Mouse (Mus musculus): ENCODE data around the gene Thumpd3.

The Thumpd3 gene

GRCm38 (mm10) chr6:113037946-113038734 is 7.9 kb upstream of the Thumpd3 start:
- peak; percentile 47 for DNase-seq (ENCODE audit: low read depth, low spot score)

- DNase-seq (ENCODE audit: low read depth, low spot score): no peak
Measured at GRCm38 (mm10) chr6:113038735-113039058, 7.3 kb upstream of the Thumpd3 start.

- DNase-seq (ENCODE audit: low read depth, low spot score): no peak
Measured at GRCm38 (mm10) chr6:113040319-113040718, 5.7 kb upstream of the Thumpd3 start.

GRCm38 (mm10) chr6:113041215-113041990 is 4.6 kb upstream of the Thumpd3 start:
- DNase-seq (ENCODE audit: low read depth, low spot score): no peak

GRCm38 (mm10) chr6:113045575-113045974 is 450 bp upstream of the Thumpd3 start:
- no peak for DNase-seq (ENCODE audit: low read depth, low spot score)

- no peak for DNase-seq (ENCODE audit: low read depth, low spot score)
Measured at GRCm38 (mm10) chr6:113047016-113047746, 1.2 kb downstream of the Thumpd3 start.

GRCm38 (mm10) chr6:113048371-113048770 is 2.3 kb downstream of the Thumpd3 start:
- DNase-seq (ENCODE audit: low read depth, low spot score): no peak

GRCm38 (mm10) chr6:113049159-113049558 is 3.1 kb downstream of the Thumpd3 start:
- no peak for DNase-seq (ENCODE audit: low read depth, low spot score)

GRCm38 (mm10) chr6:113052972-113053371 is 6.9 kb downstream of the Thumpd3 start:
- DNase-seq (ENCODE audit: low read depth, low spot score): no peak

- DNase-seq (ENCODE audit: low read depth, low spot score): no peak
Measured at GRCm38 (mm10) chr6:113054552-113055107, 8.6 kb downstream of the Thumpd3 start.

GRCm38 (mm10) chr6:113060892-113061563 is 15.0 kb downstream of the Thumpd3 start:
- DNase-seq (ENCODE audit: low read depth, low spot score): no peak

GRCm38 (mm10) chr6:113062253-113062652 is 16.2 kb downstream of the Thumpd3 start:
- no peak for DNase-seq (ENCODE audit: low read depth, low spot score)

- no peak for DNase-seq (ENCODE audit: low read depth, low spot score)
Measured at GRCm38 (mm10) chr6:113063363-113063762, 17.3 kb downstream of the Thumpd3 start.

GRCm38 (mm10) chr6:113065186-113065585 is 19.2 kb downstream of the Thumpd3 start:
- DNase-seq (ENCODE audit: low read depth, low spot score): no peak

GRCm38 (mm10) chr6:113069154-113069553 is 23.1 kb downstream of the Thumpd3 start:
- DNase-seq (ENCODE audit: low read depth, low spot score): no peak

- DNase-seq (ENCODE audit: low read depth, low spot score): no peak
Measured at GRCm38 (mm10) chr6:113075261-113075660, 29.2 kb downstream of the Thumpd3 start.

- DNase-seq (ENCODE audit: low read depth, low spot score): peak; percentile 95
Measured at GRCm38 (mm10) chr6:113076012-113076685, 30.1 kb downstream of the Thumpd3 start.

GRCm38 (mm10) chr6:113076686-113077516 is 30.9 kb downstream of the Thumpd3 start, which contains the start of gene Setd5:
TSS of gene Setd5 (plus strand) at chr6:113077365.
- peak; percentile 90 for DNase-seq (ENCODE audit: low read depth, low spot score)

- DNase-seq (ENCODE audit: low read depth, low spot score): peak; percentile 16
Measured at GRCm38 (mm10) chr6:113077569-113078030, 31.6 kb downstream of the Thumpd3 start.
